Mouse (Mus musculus) myocyte (in vitro differentiated cells): ENCODE measurements at regions not wholly inside any gene's neighbourhood (a gene's known extent, or its start where the extent isn't known, plus 50 kb on each side); places are given as distances from the start of the nearest gene placed in this dataset.

ENCODE experiments used
- H3K27me3 ChIP-seq: one replicate; pipeline ENCODE4 v1.6.1; 2011; ENCODE audit not compliant: control insufficient read depth, insufficient read depth, insufficient read length
- H3K36me3 ChIP-seq: one replicate; pipeline ENCODE4 v1.6.1; 2011; ENCODE audit not compliant: control insufficient read depth, insufficient read depth
- H3K4me2 ChIP-seq: one replicate; pipeline ENCODE4 v1.6.1; 2011; ENCODE audit warnings: low read depth, control low read depth
- H3K4me3 ChIP-seq: one replicate; pipeline ENCODE4 v1.5.1; 2011; ENCODE audit warnings: mild to moderate bottlenecking, control low read depth, moderate library complexity
- H3K79me2 ChIP-seq: one replicate; pipeline ENCODE4 v1.6.1; 2011; ENCODE audit not compliant: control insufficient read depth, insufficient read depth
- H3ac ChIP-seq: one replicate; pipeline ENCODE4 v1.6.1; 2011; ENCODE audit not compliant: control insufficient read depth, insufficient read length
- CEBPB ChIP-seq: IDR thresholded peaks from 2 replicates; pipeline ENCODE4 v1.6.1; 2011; ENCODE audit warnings: mild to moderate bottlenecking, moderate library complexity; ENCODE audit not compliant: poor library complexity, insufficient read depth, severe bottlenecking
- E2F4 ChIP-seq: IDR thresholded peaks from one replicate; pipeline ENCODE4 v1.6.1; 2011; ENCODE audit warnings: mild to moderate bottlenecking, control low read depth, moderate library complexity; ENCODE audit not compliant: insufficient read depth
- MAX ChIP-seq: IDR thresholded peaks from one replicate; pipeline ENCODE4 v1.6.1; 2011; ENCODE audit warnings: low read depth, mild to moderate bottlenecking, control low read depth
- MYOD1 ChIP-seq, 3 experiments: IDR thresholded peaks; one replicate each; pipeline ENCODE4 v1.6.1; 2011; ENCODE audit warnings: control low read depth in 2 of 3, low read depth in 2 of 3, mild to moderate bottlenecking in 2 of 3, moderate library complexity in 1 of 3; ENCODE audit not compliant: insufficient read length in 2 of 3, control insufficient read depth in 1 of 3
- MYOG ChIP-seq, 3 experiments: IDR thresholded peaks; one replicate each; pipeline ENCODE4 v1.6.1; 2011; ENCODE audit warnings: control low read depth in 2 of 3, low read depth in 2 of 3, mild to moderate bottlenecking in 2 of 3; ENCODE audit not compliant: insufficient read length in 2 of 3, control insufficient read depth in 1 of 3, insufficient read depth in 1 of 3
- POLR2A ChIP-seq: IDR thresholded peaks from one replicate; pipeline ENCODE4 v1.6.1; 2011; ENCODE audit warnings: low read depth, mild to moderate bottlenecking, control low read depth, moderate library complexity; ENCODE audit not compliant: insufficient read length
- POLR2AphosphoS2 ChIP-seq: IDR thresholded peaks from one replicate; pipeline ENCODE4 v1.6.1; 2011; ENCODE audit warnings: low read depth, control low read depth; ENCODE audit not compliant: insufficient read length
- REST ChIP-seq: IDR thresholded peaks from one replicate; pipeline ENCODE4 v1.6.1; 2011; ENCODE audit warnings: mild to moderate bottlenecking, control low read depth, moderate library complexity; ENCODE audit not compliant: insufficient read depth, insufficient read length
- SRF ChIP-seq: IDR thresholded peaks from one replicate; pipeline ENCODE4 v1.6.1; 2011; ENCODE audit warnings: low read depth; ENCODE audit not compliant: control insufficient read depth, insufficient read length
- TCF12 ChIP-seq: IDR thresholded peaks from one replicate; pipeline ENCODE4 v1.6.1; 2011; ENCODE audit warnings: mild to moderate bottlenecking, control low read depth; ENCODE audit not compliant: poor library complexity, insufficient read depth, severe bottlenecking
- TCF3 ChIP-seq: IDR thresholded peaks from one replicate; pipeline ENCODE4 v1.6.1; 2011; ENCODE audit warnings: low read depth, control low read depth; ENCODE audit not compliant: insufficient read length
- USF1 ChIP-seq: IDR thresholded peaks from one replicate; pipeline ENCODE4 v1.6.1; 2011; ENCODE audit warnings: low read depth, mild to moderate bottlenecking, control low read depth, moderate library complexity

DNA sequence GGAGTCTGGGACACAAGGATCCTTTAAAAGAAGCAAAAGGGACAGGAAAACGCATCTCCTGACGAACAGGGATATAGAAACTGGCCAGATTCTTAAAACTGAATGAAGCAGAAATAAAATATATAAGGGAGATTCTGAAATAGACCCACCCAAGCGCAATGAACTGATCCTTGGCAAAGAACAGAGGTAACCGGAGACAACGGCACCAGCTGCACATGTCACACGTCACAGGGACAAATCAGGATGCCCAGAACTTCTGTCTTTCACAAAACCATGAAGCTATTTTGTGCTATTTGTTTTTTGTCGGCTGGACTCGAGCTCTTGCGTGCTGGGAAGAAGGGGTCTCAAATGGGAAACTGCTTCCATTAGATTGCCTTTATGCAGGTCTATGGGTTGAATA is 189.3 kb upstream of the A430005L14Rik start:
- no peak overlapping the region for H3ac ChIP-seq
- H3K27me3 ChIP-seq = no peaks in the 10 kb centered on the region
- no peak overlapping the region for H3K4me2 ChIP-seq
- no peaks in the 10 kb centered on the region for H3K79me2 ChIP-seq
- H3K4me3 ChIP-seq = no peak overlapping the region
- TF ChIP-seq CEBPB = no peak
- TF ChIP-seq POLR2AphosphoS2 = no peak
- no peak for TF ChIP-seq E2F4
- no peak for TF ChIP-seq TCF3
- TF ChIP-seq MYOD1 (IDR thresholded peaks at IDR 0.05; ENCODE audit: control insufficient read depth in 1 of 3, insufficient read length in 2 of 3, low read depth in 2 of 3) = no peak
- no peak for TF ChIP-seq TCF12
- TF ChIP-seq POLR2A = no peak
- TF ChIP-seq USF1 = no peak
- no peak for TF ChIP-seq MAX
- TF ChIP-seq SRF = no peak
- TF ChIP-seq REST = no peak
- TF ChIP-seq MYOG (IDR thresholded peaks at IDR 0.05; ENCODE audit: control insufficient read depth in 1 of 3, insufficient read depth in 1 of 3, insufficient read length in 2 of 3, low read depth in 2 of 3) = no peak
- no peaks in the 10 kb centered on the region for H3K36me3 ChIP-seq

DNA sequence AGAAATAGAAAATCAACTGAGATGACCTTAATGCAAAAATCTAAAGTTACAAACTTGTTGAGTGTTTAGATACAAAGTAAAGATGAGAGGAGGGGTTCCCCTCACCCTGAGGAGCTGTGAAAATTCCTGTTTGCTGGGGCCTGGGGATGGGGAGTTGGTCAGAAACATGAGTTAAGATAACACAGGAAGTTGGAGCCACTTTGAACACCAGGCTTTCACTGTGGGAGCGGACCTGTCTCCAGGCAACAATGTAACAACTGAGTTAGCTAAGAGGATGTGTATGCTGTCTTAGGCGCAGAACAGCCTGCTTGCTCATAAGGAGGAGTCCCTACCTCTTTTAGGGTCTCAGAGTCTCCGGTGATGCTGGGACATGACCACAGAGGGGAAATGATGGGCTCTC is 188.7 kb upstream of the A430005L14Rik start:
- Histone ChIP-seq H3K27me3 (no peaks in the 10 kb centered on the region), H3K79me2 (no peaks in the 10 kb centered on the region), H3ac (no peak overlapping the region), H3K36me3 (no peaks in the 10 kb centered on the region), H3K4me2 (no peak overlapping the region), H3K4me3 (no peak overlapping the region)
- TF ChIP-seq MYOD1 (IDR thresholded peaks at IDR 0.05; ENCODE audit: control insufficient read depth in 1 of 3, insufficient read length in 2 of 3, low read depth in 2 of 3) (no peak), POLR2A (no peak), USF1 (no peak), REST (no peak)

DNA sequence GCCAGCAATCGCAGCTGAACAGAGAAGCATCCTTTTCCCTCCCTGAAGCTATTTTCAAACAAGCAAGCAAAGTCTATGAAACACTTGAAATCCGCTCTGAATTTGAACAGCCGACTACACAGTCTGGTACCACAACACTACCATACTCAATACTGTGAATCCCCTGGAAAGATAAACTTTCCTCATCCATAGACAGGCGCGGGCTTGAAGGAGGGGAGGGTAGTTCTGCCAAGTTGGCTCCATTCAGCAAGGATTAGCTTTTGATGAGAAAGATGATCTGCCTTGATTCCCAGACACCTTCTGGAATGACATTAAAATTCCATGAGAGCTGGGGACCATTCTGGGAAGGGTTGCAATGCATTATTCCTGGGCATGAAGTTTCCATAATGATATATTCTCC is 186.4 kb upstream of the A430005L14Rik start:
- H3ac ChIP-seq = no peak overlapping the region
- no peaks in the 10 kb centered on the region for H3K36me3 ChIP-seq
- no peaks in the 10 kb centered on the region for H3K27me3 ChIP-seq
- H3K79me2 ChIP-seq = no peaks in the 10 kb centered on the region
- H3K4me2 ChIP-seq = no peak overlapping the region
- TF ChIP-seq E2F4 = no peak
- TF ChIP-seq REST = no peak
- no peak for TF ChIP-seq MAX
- TF ChIP-seq MYOG (IDR thresholded peaks at IDR 0.05; ENCODE audit: control insufficient read depth in 1 of 3, insufficient read depth in 1 of 3, insufficient read length in 2 of 3, low read depth in 2 of 3) = no peak
- no peak for TF ChIP-seq TCF3
- no peak for TF ChIP-seq POLR2AphosphoS2
- TF ChIP-seq USF1 = no peak
- no peak for TF ChIP-seq SRF
- no peak for TF ChIP-seq POLR2A
- TF ChIP-seq CEBPB = no peak
- TF ChIP-seq MYOD1 (IDR thresholded peaks at IDR 0.05; ENCODE audit: control insufficient read depth in 1 of 3, insufficient read length in 2 of 3, low read depth in 2 of 3) = no peak
- TF ChIP-seq TCF12 = no peak
- H3K4me3 ChIP-seq = no peak overlapping the region

DNA sequence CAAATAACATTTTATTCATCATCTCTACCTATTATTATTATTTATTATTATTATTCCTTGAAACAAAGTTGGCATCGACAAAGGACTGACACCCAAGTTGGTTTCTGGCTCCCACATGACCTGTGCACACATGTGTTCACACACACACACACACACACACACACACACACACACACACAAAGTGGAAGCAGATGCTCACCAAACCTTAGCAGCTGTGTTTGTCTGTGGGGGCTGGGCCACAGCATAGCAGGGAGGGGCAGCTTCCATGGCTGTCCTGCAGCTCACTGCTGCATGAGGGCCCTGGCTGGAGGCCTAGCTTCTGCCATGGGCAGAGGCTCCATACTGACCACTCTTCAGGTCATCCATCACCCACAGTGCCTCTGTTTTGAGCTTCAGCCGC is 176.5 kb upstream of the A430005L14Rik start:
- no peak overlapping the region for H3K4me2 ChIP-seq
- H3ac ChIP-seq = no peak overlapping the region
- H3K4me3 ChIP-seq = no peak overlapping the region
- TF ChIP-seq REST (no peak), TCF12 (no peak), SRF (no peak), MAX (no peak), MYOG (IDR thresholded peaks at IDR 0.05; ENCODE audit: control insufficient read depth in 1 of 3, insufficient read depth in 1 of 3, insufficient read length in 2 of 3, low read depth in 2 of 3) (no peak), TCF3 (no peak), POLR2AphosphoS2 (no peak), POLR2A (no peak), MYOD1 (IDR thresholded peaks at IDR 0.05; ENCODE audit: control insufficient read depth in 1 of 3, insufficient read length in 2 of 3, low read depth in 2 of 3) (no peak), E2F4 (no peak), CEBPB (no peak), USF1 (no peak)
- H3K36me3 ChIP-seq = no peaks in the 10 kb centered on the region
- H3K27me3 ChIP-seq = no peaks in the 10 kb centered on the region
- H3K79me2 ChIP-seq = no peaks in the 10 kb centered on the region

DNA sequence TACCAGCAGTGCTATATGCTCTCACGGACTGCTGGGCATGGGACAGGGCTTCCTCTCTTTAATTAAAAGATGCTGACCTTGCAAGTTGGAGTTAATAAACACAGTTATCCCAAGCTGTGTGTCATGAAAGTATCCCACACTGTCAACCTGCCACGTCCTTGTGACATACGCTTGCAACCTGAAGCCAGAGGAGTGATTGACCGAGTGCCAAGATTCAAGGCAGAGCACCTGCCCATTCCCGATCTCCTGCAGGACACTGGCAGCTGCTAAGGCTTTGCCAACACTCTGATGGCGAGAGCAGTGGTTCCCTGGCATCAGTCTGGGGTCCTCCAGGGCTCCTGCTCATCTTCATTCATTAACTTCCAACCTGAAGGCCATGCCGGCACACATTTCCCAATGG is 175.8 kb upstream of the A430005L14Rik start:
- Histone ChIP-seq H3K36me3 (no peaks in the 10 kb centered on the region), H3K4me2 (no peak overlapping the region), H3K79me2 (no peaks in the 10 kb centered on the region), H3ac (no peak overlapping the region), H3K27me3 (no peaks in the 10 kb centered on the region), H3K4me3 (no peak overlapping the region)
- TF ChIP-seq USF1 (no peak), CEBPB (no peak), MYOD1 (IDR thresholded peaks at IDR 0.05; ENCODE audit: control insufficient read depth in 1 of 3, insufficient read length in 2 of 3, low read depth in 2 of 3) (no peak), E2F4 (no peak), TCF3 (no peak), REST (no peak), MAX (no peak), SRF (no peak), POLR2AphosphoS2 (no peak), POLR2A (no peak), MYOG (IDR thresholded peaks at IDR 0.05; ENCODE audit: control insufficient read depth in 1 of 3, insufficient read depth in 1 of 3, insufficient read length in 2 of 3, low read depth in 2 of 3) (no peak), TCF12 (no peak)
